Mouse (Mus musculus) limb, embryonic 10.5 days (tissue): ENCODE results near the gene Cenpc1. TPM values are rescaled to one million over a fixed set of nuclear protein-coding genes. Genes with fewer than 3 reads are reported as not detected.

Source experiments
- DNase-seq: peaks from one replicate; pipeline ENCODE4 v3.0.0-alpha.2; 2017; ENCODE audit warnings: low spot score
- H3K27ac ChIP-seq: fragments of 300-500 bp; sonication (generic); 2 replicates; pipeline ENCODE4 v1.5.1; 2016; ENCODE audit warnings: mild to moderate bottlenecking
- H3K27me3 ChIP-seq: fragments of 300-500 bp; sonication (generic); 2 replicates; pipeline ENCODE4 v1.6.1; 2016; ENCODE audit warnings: low read depth, mild to moderate bottlenecking; ENCODE audit not compliant: poor library complexity, severe bottlenecking
- H3K36me3 ChIP-seq: fragments of 300-500 bp; sonication (generic); 2 replicates; pipeline ENCODE4 v1.6.1; 2016; ENCODE audit warnings: mild to moderate bottlenecking, moderate library complexity
- H3K4me1 ChIP-seq: fragments of 300-500 bp; sonication (generic); 2 replicates; pipeline ENCODE4 v1.6.1; 2016
- H3K4me3 ChIP-seq: fragments of 300-500 bp; sonication (generic); 2 replicates; pipeline ENCODE4 v1.5.1; 2016; ENCODE audit warnings: mild to moderate bottlenecking, moderate library complexity
- H3K9me3 ChIP-seq: fragments of 300-500 bp; sonication (generic); replicated peaks from 2 replicates; pipeline ENCODE4 v1.6.1; 2016; ENCODE audit warnings: mild to moderate bottlenecking
- WGBS: fragments of 180-500 bp; shearing (Covaris S2); methylation state at CpG from one replicate; pipeline ENCODE4 v1.1.7; 2016; 5-methylcytosine and 5-hydroxymethylcytosine counted together
- polyA plus RNA-seq: library from polyadenylated mRNA; unstranded; fragments of >200 nt; fragmentation: Nextera tagmentation; extraction: Ambion mirVana; gene quantifications from 2 replicates; pipeline ENCODE4 v1.2.1, GENCODE M21; 2016

Gene Cenpc1
- polyA plus RNA-seq, 1 experiment from 2014 or later = 37.7 TPM

DNA sequence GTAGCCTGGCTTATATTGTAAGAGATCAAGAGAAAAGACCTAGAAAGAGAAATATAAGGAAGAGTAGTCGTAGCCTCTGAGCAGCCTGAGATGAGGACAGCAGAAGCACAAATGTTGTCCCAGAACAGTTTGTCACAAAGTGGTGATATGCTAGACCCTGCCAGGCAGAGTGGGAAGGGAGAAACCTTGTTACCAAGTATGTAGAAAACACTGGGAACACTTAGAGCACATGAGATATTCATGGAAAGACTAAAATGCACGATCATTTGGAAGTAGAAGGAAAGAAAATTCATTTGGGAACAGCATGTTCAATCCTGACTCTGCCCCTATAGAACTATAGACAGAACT lies 77.9 kb downstream of the Cenpc1 start:
- Histone ChIP-seq H3K27ac (no peak overlapping the region), H3K36me3 (no peaks in the 10 kb centered on the region), H3K27me3 (no peaks in the 10 kb centered on the region), H3K4me3 (no peak overlapping the region), H3K9me3 (no peaks in the 10 kb centered on the region), H3K4me1 (no peaks in the 10 kb centered on the region)
- DNase-seq = no peak
- 89% methylated on average over 2 of the region's 2 CpGs for WGBS

- no peaks in the 10 kb centered on the region for H3K27me3 ChIP-seq
- no peak for DNase-seq
- 84% methylated on average over 4 of the region's 4 CpGs for WGBS
- no peak overlapping the region for H3K4me3 ChIP-seq
- no peaks in the 10 kb centered on the region for H3K4me1 ChIP-seq
- no peaks in the 10 kb centered on the region for H3K36me3 ChIP-seq
- H3K9me3 ChIP-seq = no peaks in the 10 kb centered on the region
- H3K27ac ChIP-seq = no peak overlapping the region
Measured at GRCm38 (mm10) chr5:85986734-85987515, 78.5 kb downstream of the Cenpc1 start.

DNA sequence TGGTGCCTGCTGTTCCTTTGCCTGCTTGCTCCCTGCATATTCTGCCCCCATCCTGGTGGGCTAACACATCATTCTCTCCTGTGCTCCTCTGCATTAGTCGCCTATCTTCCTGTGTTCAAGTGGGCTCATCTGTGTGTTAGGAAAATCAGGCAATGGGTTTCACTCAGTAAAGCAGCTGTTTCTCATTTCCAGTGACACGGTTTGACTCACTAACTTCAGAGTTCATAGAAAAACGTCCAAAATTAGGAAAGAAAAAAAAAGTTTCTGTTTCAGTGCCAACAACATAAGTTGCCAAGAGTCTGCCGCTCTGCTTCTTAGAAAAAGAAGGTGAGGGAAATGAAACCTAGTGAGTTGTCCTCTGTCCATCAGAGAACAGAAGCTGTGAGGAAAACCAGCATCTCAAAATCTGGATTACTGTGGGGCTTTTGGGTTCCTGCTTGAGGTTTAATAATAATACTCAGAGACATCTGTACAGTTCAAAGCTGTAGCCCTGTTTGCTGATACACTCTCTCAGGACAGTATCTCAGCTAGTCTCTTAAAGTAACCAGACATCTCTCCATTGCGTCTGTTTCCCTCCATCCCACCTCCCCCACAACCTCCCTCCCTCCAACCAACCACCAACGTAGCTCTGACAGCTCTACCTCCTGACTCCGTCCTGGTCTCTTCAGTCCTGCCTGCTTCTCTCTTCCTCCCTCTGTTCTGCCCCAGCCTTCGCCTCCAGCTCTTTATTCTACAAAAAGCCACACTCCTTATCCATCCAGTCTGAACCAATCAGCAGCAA lies 87.5 kb downstream of the Cenpc1 start:
- no peak overlapping the region for H3K4me3 ChIP-seq
- 0 out of 2 replicates have a peak, but pooled peaks cover 6% of the 10 kb centered on the region for H3K4me1 ChIP-seq
- H3K9me3 ChIP-seq = no peaks in the 10 kb centered on the region
- no peaks in the 10 kb centered on the region for H3K36me3 ChIP-seq
- H3K27ac ChIP-seq = no peak overlapping the region
- no peaks in the 10 kb centered on the region for H3K27me3 ChIP-seq
- DNase-seq = no peak
- WGBS = 61% methylated on average over 8 of the region's 8 CpGs

- Histone ChIP-seq H3K4me3 (no peak overlapping the region), H3K27me3 (no peaks in the 10 kb centered on the region), H3K4me1 (no peaks in the 10 kb centered on the region), H3K27ac (no peak overlapping the region), H3K36me3 (no peaks in the 10 kb centered on the region), H3K9me3 (no peaks in the 10 kb centered on the region)
- no peak for DNase-seq
- WGBS = 89% methylated on average over 7 of the region's 7 CpGs
Measured at GRCm38 (mm10) chr5:85962791-85963190, 102.6 kb downstream of the Cenpc1 start.

Other genes starting within 250 kb of the Cenpc1 start
- gene Stap1, start 6.2 kb upstream of the Cenpc1 start, polyA plus RNA-seq = 0.08 TPM in 1 of 2 replicates, not detected in the other
- 14.6 and 17.5 TPM in 2 replicates for gene Uba6, start 107.2 kb upstream of the Cenpc1 start, polyA plus RNA-seq
- gene Gnrhr, start 132.3 kb upstream of the Cenpc1 start, polyA plus RNA-seq = not detected in 2 replicates
- gene Tmprss11c, start 223.7 kb upstream of the Cenpc1 start, polyA plus RNA-seq = not detected in 2 replicates